Mouse (Mus musculus) intestine, embryonic 14.5 days (tissue): Measurements from ENCODE around the gene Zfp235. TPM values are rescaled to one million over a fixed set of nuclear protein-coding genes. Genes with fewer than 3 reads are reported as not detected.
A peak's percentile ranks its signal among the peaks of the same experiment; 100 is the strongest.

ENCODE experiments used
- ATAC-seq: fragments of 200-750 bp; cut with Nextera tagmentation; replicated peaks from 2 replicates; pipeline ENCODE4 v1.8.0; 2017; ENCODE audit warnings: low read depth, moderate number of reproducible peaks, moderate TSS enrichment, moderate library complexity; ENCODE audit not compliant: low FRiP score, low TSS enrichment
- DNase-seq: peaks from one replicate; pipeline ENCODE4 v3.0.0-alpha.2; 2018; ENCODE audit warnings: low spot score
- H3K27ac ChIP-seq: fragments of 300-500 bp; sonication (generic); 2 replicates; pipeline ENCODE4 v1.5.1; 2014; ENCODE audit warnings: low read depth, mild to moderate bottlenecking, control low read depth
- H3K27me3 ChIP-seq: fragments of 300-500 bp; sonication (generic); replicated peaks from 2 replicates; pipeline ENCODE4 v1.6.1; 2014; ENCODE audit warnings: low read length, control low read depth; ENCODE audit not compliant: control insufficient read depth, insufficient read depth
- H3K36me3 ChIP-seq: fragments of 300-500 bp; sonication (generic); 2 replicates; pipeline ENCODE4 v1.6.1; 2014; ENCODE audit warnings: low read length, control low read depth; ENCODE audit not compliant: control insufficient read depth, insufficient read depth
- H3K4me1 ChIP-seq: fragments of 300-500 bp; sonication (generic); replicated peaks from 2 replicates; pipeline ENCODE4 v1.6.1; 2014; ENCODE audit warnings: low read length, control low read depth, mixed read lengths; ENCODE audit not compliant: control insufficient read depth, insufficient read depth
- H3K4me2 ChIP-seq: fragments of 300-500 bp; sonication (generic); 2 replicates; pipeline ENCODE4 v1.6.1; 2014; ENCODE audit warnings: low read length
- H3K4me3 ChIP-seq: fragments of 300-500 bp; sonication (generic); 2 replicates; pipeline ENCODE4 v1.5.1; 2014; ENCODE audit warnings: low read depth, low read length, control low read depth, mixed read lengths
- H3K9ac ChIP-seq: fragments of 300-500 bp; sonication (generic); 2 replicates; pipeline ENCODE4 v1.6.1; 2014; ENCODE audit warnings: mild to moderate bottlenecking, low read length
- H3K9me3 ChIP-seq: fragments of 300-500 bp; sonication (generic); 2 replicates; pipeline ENCODE4 v1.6.1; 2016; ENCODE audit warnings: low read length, control low read depth; ENCODE audit not compliant: control insufficient read depth
- WGBS: fragments of 180-500 bp; shearing (Covaris S2); extraction: QIAGEN DNeasy Blood & Tissue Kit; methylation state at CpG from one replicate; pipeline ENCODE4 v1.1.7; 2014; 5-methylcytosine and 5-hydroxymethylcytosine counted together
- polyA plus RNA-seq: library from polyadenylated mRNA; unstranded; fragments of >200 nt; fragmentation: Nextera tagmentation; extraction: Ambion mirVana; gene quantifications from 2 replicates; pipeline ENCODE4 v1.2.1, GENCODE M21; 2014

Zfp235 gene
- polyA plus RNA-seq, 1 experiment from 2014 or later = 16.5 TPM

DNA sequence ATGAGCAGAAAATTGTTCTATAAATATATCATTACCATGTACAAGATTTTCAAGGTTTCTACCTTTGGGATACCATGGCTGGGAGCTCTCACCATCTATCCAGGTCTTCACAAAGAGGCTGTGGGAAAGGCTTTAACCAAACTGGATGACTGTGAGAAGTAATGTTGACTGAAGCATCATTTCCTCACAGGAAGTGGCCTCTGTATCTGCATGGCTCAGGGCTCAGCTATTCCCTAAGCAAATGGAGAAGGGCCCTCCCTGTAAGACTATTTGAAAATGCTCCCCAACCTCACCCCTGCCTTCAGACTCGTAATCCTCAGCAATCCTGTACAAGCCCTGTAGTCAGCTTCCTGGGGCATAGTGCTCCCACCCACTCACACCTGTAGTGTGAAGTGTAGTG lies 53.6 kb downstream of the Zfp235 start:
- peak; percentile 23 for DNase-seq
- Histone ChIP-seq H3K4me1 (no peaks in the 10 kb centered on the region), H3K27me3 (no peaks in the 10 kb centered on the region), H3K4me3 (no peak overlapping the region), H3K36me3 (no peaks in the 10 kb centered on the region), H3K9ac (no peak overlapping the region), H3K4me2 (no peak overlapping the region), H3K9me3 (no peaks in the 10 kb centered on the region), H3K27ac (no peak overlapping the region)
- 84% methylated on average over 1 of the region's 1 CpGs for WGBS
- no peak for ATAC-seq

DNA sequence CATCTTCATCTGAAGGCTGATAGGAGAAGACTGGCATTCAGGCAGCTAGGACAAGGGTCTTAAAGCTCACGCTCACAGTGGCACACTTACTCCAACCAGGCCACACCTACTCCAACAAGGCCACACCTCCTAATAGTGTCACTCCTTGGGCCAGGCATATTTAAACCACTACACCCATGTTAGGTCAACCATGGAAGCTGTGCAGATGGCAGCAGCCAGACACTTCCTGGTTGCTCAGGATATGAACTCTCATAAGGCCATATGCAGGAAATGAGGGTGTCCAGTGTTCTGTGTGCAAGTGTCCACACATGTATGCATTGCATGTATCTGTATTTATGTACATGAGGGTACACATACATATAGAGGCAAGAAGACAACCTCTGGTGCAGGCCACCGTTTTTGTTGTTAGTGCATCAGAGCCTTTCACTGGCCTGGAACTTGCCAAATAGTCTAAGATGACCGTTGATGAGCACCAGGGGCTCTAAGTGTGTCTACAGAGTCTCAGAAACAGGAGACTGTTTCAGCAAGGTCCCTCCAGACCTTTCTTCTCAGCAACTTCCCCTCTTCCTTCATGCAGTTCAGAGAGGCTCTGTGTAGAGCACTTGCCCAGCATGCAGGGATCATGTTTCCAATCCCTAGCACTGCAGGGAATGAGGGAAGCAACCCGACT lies 55.1 kb downstream of the Zfp235 start:
- Histone ChIP-seq H3K27ac (no peak overlapping the region), H3K9ac (no peak overlapping the region), H3K4me2 (no peak overlapping the region), H3K4me1 (no peaks in the 10 kb centered on the region), H3K4me3 (no peak overlapping the region), H3K36me3 (peaks cover under 1% of the 10 kb centered on the region; the same call in 1 of the 2 replicates), H3K27me3 (no peaks in the 10 kb centered on the region), H3K9me3 (0 out of 2 replicates have a peak, but pooled peaks cover under 1% of the 10 kb centered on the region)
- ATAC-seq = no peak
- 78% methylated on average over 4 of the region's 4 CpGs for WGBS
- no peak for DNase-seq

DNA sequence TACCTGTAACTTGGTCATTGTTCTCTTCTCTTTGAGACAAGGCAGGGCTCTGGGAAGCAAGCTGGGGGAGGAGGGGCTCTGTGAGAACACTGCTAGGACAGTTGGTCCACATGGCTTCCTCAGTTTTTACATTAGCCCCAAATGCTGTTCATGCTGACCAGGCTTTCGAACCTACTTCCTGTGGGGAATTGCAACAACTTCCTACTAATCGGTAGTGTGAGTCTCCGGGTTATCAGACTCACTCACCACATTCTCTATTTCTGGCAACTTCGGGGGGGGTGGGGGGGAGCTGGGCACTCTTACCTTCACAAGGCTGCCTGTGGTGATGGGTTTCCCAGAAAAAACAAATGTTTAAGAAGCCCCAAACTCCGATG lies 55.6 kb downstream of the Zfp235 start:
- H3K4me1 ChIP-seq = no peaks in the 10 kb centered on the region
- 74% methylated on average over 5 of the region's 5 CpGs for WGBS
- 0 out of 2 replicates have a peak, but pooled peaks cover 5% of the 10 kb centered on the region for H3K9me3 ChIP-seq
- ATAC-seq (no peak), DNase-seq (no peak)
- H3K4me2 ChIP-seq = no peak overlapping the region
- H3K27me3 ChIP-seq = no peaks in the 10 kb centered on the region
- H3K9ac ChIP-seq = no peak overlapping the region
- no peak overlapping the region for H3K4me3 ChIP-seq
- H3K36me3 ChIP-seq = peaks cover 6% of the 10 kb centered on the region
- no peak overlapping the region for H3K27ac ChIP-seq

DNA sequence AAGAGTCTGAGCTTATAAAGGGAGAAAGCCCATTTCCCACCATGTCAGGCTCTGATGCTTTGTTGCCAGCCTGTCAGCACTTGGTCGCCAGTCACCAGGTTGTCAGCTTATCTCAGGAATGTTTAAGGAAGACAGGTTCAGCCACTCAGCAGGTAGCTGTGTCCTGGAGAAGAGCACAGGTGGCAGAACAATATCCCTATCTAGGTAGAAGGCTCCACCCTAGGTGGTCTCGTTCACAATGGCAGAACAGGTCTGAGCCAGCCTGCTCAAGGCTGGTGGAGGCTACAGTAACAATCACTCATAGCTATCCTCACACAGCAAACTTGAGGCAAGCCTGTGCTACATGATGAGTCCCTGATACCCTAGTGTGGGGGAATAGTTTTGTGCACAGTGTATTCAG lies 57.4 kb downstream of the Zfp235 start:
- WGBS = 73% methylated on average over 2 of the region's 2 CpGs
- peaks cover 12% of the 10 kb centered on the region for H3K36me3 ChIP-seq

More for the DNA sequence above, 57.4 kb downstream of the Zfp235 start:
- Histone ChIP-seq H3K4me2 (no peak overlapping the region), H3K27me3 (no peaks in the 10 kb centered on the region), H3K27ac (no peak overlapping the region), H3K9ac (no peak overlapping the region), H3K4me3 (no peak overlapping the region), H3K9me3 (peaks cover 9% of the 10 kb centered on the region; the same call in 1 of the 2 replicates), H3K4me1 (no peaks in the 10 kb centered on the region)
- ATAC-seq = no peak
- no peak for DNase-seq

Other genes starting within 250 kb of the Zfp235 start
- not detected in 2 replicates for gene Vmn1r178, start 242.2 kb upstream of the Zfp235 start, polyA plus RNA-seq
- gene Vmn1r179, start 207.2 kb upstream of the Zfp235 start, polyA plus RNA-seq = not detected in 2 replicates
- not detected in 2 replicates for gene Vmn1r180, start 183.5 kb upstream of the Zfp235 start, polyA plus RNA-seq
- gene Vmn1r181, start 159.6 kb upstream of the Zfp235 start, polyA plus RNA-seq = not detected in 2 replicates
- gene V1rd19, start 132.5 kb upstream of the Zfp235 start, polyA plus RNA-seq = not detected in 2 replicates
- gene Vmn1r183, start 80.9 kb upstream of the Zfp235 start, polyA plus RNA-seq = 0.07 TPM in 1 of 2 replicates, not detected in the other
- gene Zfp180, start 52.2 kb upstream of the Zfp235 start, polyA plus RNA-seq = 20.5 and 26.3 TPM in 2 replicates
- gene Zfp112, start 21.9 kb upstream of the Zfp235 start, polyA plus RNA-seq = 5.5 and 7.6 TPM in 2 replicates
- 5.0 and 6.3 TPM in 2 replicates for gene Zfp114, start 40.9 kb downstream of the Zfp235 start, polyA plus RNA-seq
- 9.1 and 12.8 TPM in 2 replicates for gene Zfp111, start 77.3 kb downstream of the Zfp235 start, polyA plus RNA-seq
- gene Zfp109, start 103.4 kb downstream of the Zfp235 start, polyA plus RNA-seq = 4.4 and 5.6 TPM in 2 replicates
- gene Zfp108, start 120.6 kb downstream of the Zfp235 start, polyA plus RNA-seq = 3.4 and 3.8 TPM in 2 replicates
- 7.4 and 8.1 TPM in 2 replicates for gene Zfp93, start 136.3 kb downstream of the Zfp235 start, polyA plus RNA-seq
- 24.7 and 31.8 TPM in 2 replicates for gene Zfp61, start 167.1 kb downstream of the Zfp235 start, polyA plus RNA-seq
- gene Zfp94, start 182.5 kb downstream of the Zfp235 start, polyA plus RNA-seq = 9.1 and 12.0 TPM in 2 replicates
- not detected in 2 replicates for gene Tescl, start 199.8 kb downstream of the Zfp235 start, polyA plus RNA-seq
- gene Lypd5, start 215.0 kb downstream of the Zfp235 start, polyA plus RNA-seq = not detected in 2 replicates
- gene Kcnn4, start 236.1 kb downstream of the Zfp235 start, polyA plus RNA-seq = 0.43 and 0.70 TPM in 2 replicates